Comparison of ENCODE assay signal across 8 mouse cellular contexts in genomic region chrX:102251221-102251936, GRCm38 (mm10). TPM values are rescaled to one million over a fixed set of nuclear protein-coding genes. Genes with fewer than 3 reads are reported as not detected.
DNase-seq lines count a peak whose midpoint lies in the region; ATAC-seq and TF ChIP-seq lines count a peak whose summit lies in the region.

No protein-coding gene starts in this region.

- TF ChIP-seq RAD21 in CH12.LX (IDR thresholded peaks at IDR 0.05; ENCODE audit: low read depth, low read length) = no peak

- peaks cover 46% of the 10 kb centered on the region for H3K27me3 ChIP-seq in heart, embryonic 11.5 days (ENCODE audit: control insufficient read depth, insufficient read depth, low read length)
- H3K27me3 ChIP-seq in CH12.LX (replicated peaks) = peaks cover 17% of the 10 kb centered on the region
- H3K27me3 ChIP-seq in heart, embryonic 15.5 days = peaks cover 61% of the 10 kb centered on the region
- peaks cover 7% of the 10 kb centered on the region for H3K27me3 ChIP-seq in limb, embryonic 14.5 days (ENCODE audit: control insufficient read depth, insufficient read depth, low read length)
- H3K27me3 ChIP-seq in neural tube, embryonic 14.5 days (ENCODE audit: control insufficient read depth, insufficient read depth, low read length) = peaks cover 12% of the 10 kb centered on the region; the same call in 1 of the 2 replicates

- TF ChIP-seq CTCF in CH12.LX (conservative IDR thresholded peaks at IDR 0.05 in 1 of 2, IDR thresholded peaks at IDR 0.05 in 1 of 2; ENCODE audit: low read depth in 2 of 2, low read length in 2 of 2) = no peak
- TF ChIP-seq CTCF in bone marrow macrophage, adult 2 months (IDR thresholded peaks at IDR 0.05; ENCODE audit: low read depth, low read length) = no peak

- H3K9me3 ChIP-seq in heart, embryonic 11.5 days (replicated peaks; ENCODE audit: control insufficient read depth, low read length) = no peaks in the 10 kb centered on the region
- no peaks in the 10 kb centered on the region for H3K9me3 ChIP-seq in CH12.LX (replicated peaks; ENCODE audit: low read length)
- H3K9me3 ChIP-seq in heart, embryonic 15.5 days (replicated peaks) = no peaks in the 10 kb centered on the region
- H3K9me3 ChIP-seq in limb, embryonic 14.5 days (ENCODE audit: control insufficient read depth, low read length) = no peaks in the 10 kb centered on the region
- no peaks in the 10 kb centered on the region for H3K9me3 ChIP-seq in neural tube, embryonic 14.5 days (ENCODE audit: control insufficient read depth, low read length)

- peak overlapping the region; percentile 68 for H3K27ac ChIP-seq in heart, embryonic 11.5 days (ENCODE audit: low read depth, low read length)
- no peak overlapping the region for H3K27ac ChIP-seq in CH12.LX (ENCODE audit: insufficient read depth, low read depth)
- H3K27ac ChIP-seq in bone marrow macrophage, adult 2 months (ENCODE audit: insufficient read depth, low read depth, low read length) = no peak overlapping the region
- H3K27ac ChIP-seq in heart, embryonic 15.5 days = peak overlapping the region; percentile 76
- peak overlapping the region; percentile 55 for H3K27ac ChIP-seq in limb, embryonic 14.5 days (replicated peaks; ENCODE audit: low read depth, low read length)
- no peak overlapping the region for H3K27ac ChIP-seq in neural tube, embryonic 14.5 days (ENCODE audit: low read depth, low read length)

- H3K4me1 ChIP-seq in heart, embryonic 11.5 days (ENCODE audit: control insufficient read depth, insufficient read depth, low read length) = no peaks in the 10 kb centered on the region
- peaks cover 0 to 18% of the 10 kb centered on the region in 2 experiments; a peak in 2 of 4 replicates for H3K4me1 ChIP-seq in CH12.LX (ENCODE audit: control insufficient read depth in 1 of 2, insufficient read depth in 2 of 2)
- H3K4me1 ChIP-seq in bone marrow macrophage, adult 2 months (ENCODE audit: control insufficient read depth, insufficient read depth, low read length) = peaks cover 2% of the 10 kb centered on the region; the same call in 1 of the 2 replicates
- H3K4me1 ChIP-seq in heart, embryonic 15.5 days (replicated peaks) = peaks cover 6% of the 10 kb centered on the region; the same call in 1 of the 2 replicates
- H3K4me1 ChIP-seq in limb, embryonic 14.5 days (ENCODE audit: control insufficient read depth, insufficient read depth, low read length) = 0 out of 2 replicates have a peak, but pooled peaks cover 3% of the 10 kb centered on the region
- H3K4me1 ChIP-seq in neural tube, embryonic 14.5 days (ENCODE audit: control insufficient read depth, insufficient read depth, low read length) = no peaks in the 10 kb centered on the region

- DNase-seq in heart, adult 11 months = no peak
- DNase-seq in CH12.LX (ENCODE audit: extremely low read depth) = no peak
- no peak for DNase-seq in limb, embryonic 14.5 days (ENCODE audit: low spot score)

- TF ChIP-seq EP300 in CH12.LX (IDR thresholded peaks at IDR 0.05; ENCODE audit: low read length) = no peak

- 7% methylated on average over 47 of the region's 80 CpGs for WGBS in heart, embryonic 11.5 days (ENCODE audit: insufficient replicate concordance)
- WGBS in heart, embryonic 15.5 days = 14% methylated on average over 56 of the region's 80 CpGs
- 6% methylated on average over 14 of the region's 80 CpGs for WGBS in limb, embryonic 14.5 days
- WGBS in neural tube, embryonic 14.5 days = 15% methylated on average over 58 of the region's 80 CpGs

- in situ Hi-C loops in CH12.LX (cut with MboI; ENCODE audit: low pct_ligation_motif_present, low pct_unique_long_range_greater_than_20kb, low sequenced_read_pairs) = loop anchor here (25.0 kb wide), 1 partner anchor 111 kb away; no protein-coding TSS in a partner anchor

- H3K4me2 ChIP-seq in heart, embryonic 11.5 days = peak overlapping the region; percentile 69
- H3K4me2 ChIP-seq in CH12.LX (ENCODE audit: insufficient read depth, low read depth, poor library complexity, severe bottlenecking) = peak overlapping the region; percentile 74
- peak overlapping the region; percentile 81 for H3K4me2 ChIP-seq in heart, embryonic 15.5 days
- peak overlapping the region; percentile 79 for H3K4me2 ChIP-seq in limb, embryonic 14.5 days (replicated peaks; ENCODE audit: low read depth, low read length, severe bottlenecking)
- H3K4me2 ChIP-seq in neural tube, embryonic 14.5 days (ENCODE audit: low read depth, low read length) = peak overlapping the region; percentile 54

- peak overlapping the region; percentile 59 for H3K4me3 ChIP-seq in heart, embryonic 11.5 days (ENCODE audit: low read depth, low read length)
- H3K4me3 ChIP-seq in CH12.LX (replicated peaks in 1 of 3; ENCODE audit: low read depth in 2 of 3, low read length in 2 of 3, poor library complexity in 1 of 3) = peak overlapping the region in 2 of 3 experiments; percentile 38 to 51
- H3K4me3 ChIP-seq in bone marrow macrophage, adult 2 months (ENCODE audit: insufficient read depth, low read length) = peak overlapping the region; percentile 47
- H3K4me3 ChIP-seq in heart, embryonic 15.5 days = peak overlapping the region; percentile 67
- H3K4me3 ChIP-seq in limb, embryonic 14.5 days (replicated peaks; ENCODE audit: low read length) = peak overlapping the region; percentile 53
- peak overlapping the region; percentile 46 for H3K4me3 ChIP-seq in neural tube, embryonic 14.5 days (ENCODE audit: low read depth, low read length)

- no peaks in the 10 kb centered on the region for H3K36me3 ChIP-seq in heart, embryonic 11.5 days (ENCODE audit: control insufficient read depth, insufficient read depth, low read length)
- H3K36me3 ChIP-seq in CH12.LX (replicated peaks in 1 of 2; ENCODE audit: control insufficient read depth in 1 of 2, insufficient read depth in 1 of 2, low read length in 1 of 2) = no peaks in the 10 kb centered on the region
- H3K36me3 ChIP-seq in heart, embryonic 15.5 days = no peaks in the 10 kb centered on the region
- no peaks in the 10 kb centered on the region for H3K36me3 ChIP-seq in limb, embryonic 14.5 days (ENCODE audit: control insufficient read depth, insufficient read depth, low read length)
- no peaks in the 10 kb centered on the region for H3K36me3 ChIP-seq in neural tube, embryonic 14.5 days (ENCODE audit: control insufficient read depth, insufficient read depth, low read length)

- no peak for ATAC-seq in heart, embryonic 11.5 days (replicated peaks; ENCODE audit: insufficient number of reproducible peaks, low FRiP score, low TSS enrichment)
- peak; percentile 23; the same call in 1 of the 2 replicates for ATAC-seq in heart, embryonic 15.5 days (replicated peaks; ENCODE audit: insufficient number of reproducible peaks, insufficient read depth, low FRiP score, low read depth)
- peak; percentile 48; the same call in 1 of the 2 replicates for ATAC-seq in limb, embryonic 14.5 days (ENCODE audit: low FRiP score, low read depth)
- ATAC-seq in neural tube, embryonic 14.5 days (ENCODE audit: low read depth) = peak; percentile 11; the same call in 1 of the 2 replicates
- ATAC-seq in inflammation-experienced regulatory T-cells, adult 6 months = no peak

- H3K9ac ChIP-seq in heart, embryonic 11.5 days (ENCODE audit: low read depth, low read length) = peak overlapping the region; percentile 76
- no peak overlapping the region for H3K9ac ChIP-seq in CH12.LX (ENCODE audit: insufficient read depth, low read depth)
- H3K9ac ChIP-seq in heart, embryonic 15.5 days = peak overlapping the region; percentile 70
- H3K9ac ChIP-seq in limb, embryonic 14.5 days (ENCODE audit: low read depth, low read length, severe bottlenecking) = peak overlapping the region; percentile 49
- 0 out of 2 replicates have a peak overlapping the region, but pooled peaks have one; percentile 37 for H3K9ac ChIP-seq in neural tube, embryonic 14.5 days (replicated peaks; ENCODE audit: low read depth, low read length)

- dilution Hi-C loops in CH12.LX (cut with MboI; ENCODE audit: extremely low pct_ligation_motif_present, extremely low pct_unique_long_range_greater_than_20kb, low sequenced_read_pairs) = no loop called here

- no peaks in the 10 kb centered on the region for H3K79me2 ChIP-seq in CH12.LX (replicated peaks; ENCODE audit: control insufficient read depth, extremely low read depth, insufficient read depth, poor library complexity, severe bottlenecking)

- TF ChIP-seq POLR2A in CH12.LX (IDR thresholded peaks at IDR 0.05; ENCODE audit: low read depth, low read length) = no peak
- TF ChIP-seq POLR2A in bone marrow macrophage, adult 2 months (IDR thresholded peaks at IDR 0.05; ENCODE audit: borderline replicate concordance, low read depth, low read length) = no peak
- no peak for TF ChIP-seq POLR2A in limb, embryonic 14.5 days (IDR thresholded peaks at IDR 0.05; ENCODE audit: borderline replicate concordance, extremely low read depth, insufficient read depth, insufficient read length)

TF ChIP-seq in CH12.LX, 34 proteins besides CTCF, POLR2A, EP300 and RAD21:
- TF ChIP-seq ZC3H11A (IDR thresholded peaks at IDR 0.05; ENCODE audit: low read depth, low read length) = no peak
- no peak for TF ChIP-seq JUN (IDR thresholded peaks at IDR 0.05; ENCODE audit: insufficient read depth, low read depth, low read length)
- no peak for TF ChIP-seq MXI1 (IDR thresholded peaks at IDR 0.05; ENCODE audit: low read depth, low read length)
- TF ChIP-seq MAZ (IDR thresholded peaks at IDR 0.05; ENCODE audit: low read depth, low read length) = no peak
- TF ChIP-seq GABPA (IDR thresholded peaks at IDR 0.05; ENCODE audit: insufficient replicate concordance, low read depth, low read length) = no peak
- TF ChIP-seq ELF1 (IDR thresholded peaks at IDR 0.05; ENCODE audit: low read depth, low read length) = no peak
- no peak for TF ChIP-seq SIN3A (IDR thresholded peaks at IDR 0.05; ENCODE audit: low read length)
- TF ChIP-seq JUND (conservative IDR thresholded peaks at IDR 0.05; ENCODE audit: low read depth, low read length) = no peak
- TF ChIP-seq USF2 (conservative IDR thresholded peaks at IDR 0.05; ENCODE audit: low read depth, low read length) = no peak

RNA-seq across cellular contexts. Expression of gene Cited1, which starts 0.6 kb away (rescaled TPM):
- 913 and 967 TPM in 2 replicates for polyA plus RNA-seq in heart, embryonic 11.5 days (2014; fragmentation: Nextera tagmentation; extraction: Ambion mirVana)
- total RNA-seq in CH12.LX (2012; rRNA removed) = 0.51 and 0.59 TPM in 2 replicates
- 0.86 and 1.4 TPM in 2 replicates for total RNA-seq in CH12.LX (2014; rRNA removed)
- 2.7 and 3.6 TPM in 2 replicates for polyA plus RNA-seq in CH12.LX (2012; ENCODE audit: insufficient read length, low read depth)
- polyA plus RNA-seq in bone marrow macrophage, adult 2 months (2012; ENCODE audit: insufficient read depth, insufficient read length, missing spikeins) = not detected in 2 replicates
- 392 and 393 TPM in 2 replicates for polyA plus RNA-seq in heart, embryonic 15.5 days (2015; fragmentation: Nextera tagmentation; extraction: Ambion mirVana)
- 32.5 and 45.4 TPM in 2 replicates for polyA plus RNA-seq in limb, embryonic 14.5 days (2012; rRNA removed)
- 27.2 and 31.3 TPM in 2 replicates for polyA plus RNA-seq in limb, embryonic 14.5 days (2014; fragmentation: Nextera tagmentation; extraction: Ambion mirVana)
- polyA plus RNA-seq in neural tube, embryonic 14.5 days (2014; fragmentation: Nextera tagmentation; extraction: Ambion mirVana) = 6.0 and 11.1 TPM in 2 replicates
- not detected for polyA plus RNA-seq in inflammation-experienced regulatory T-cells, adult 6 months (2017; shearing (Covaris generic))

Comparison
In these comparisons a context has a peak if more than half of its experiments do, and no peak if none do; other contexts are left out.
1. ATAC-seq: peak in heart, embryonic 15.5 days (single experiment), limb, embryonic 14.5 days (single experiment) and neural tube, embryonic 14.5 days (single experiment); none in heart, embryonic 11.5 days (single experiment) and inflammation-experienced regulatory T-cells, adult 6 months (single experiment).
2. H3K27ac ChIP-seq: peak in heart, embryonic 11.5 days (single experiment), heart, embryonic 15.5 days (single experiment) and limb, embryonic 14.5 days (single experiment); none in CH12.LX (single experiment), bone marrow macrophage, adult 2 months (single experiment) and neural tube, embryonic 14.5 days (single experiment).
3. Peak in every context shown above with its lines, with median percentiles within 50 percentile points of each other: H3K4me2 ChIP-seq and H3K4me3 ChIP-seq.